Mouse (Mus musculus) heart, embryonic 16.5 days (tissue): ENCODE measurements around the gene Trim63. TPM values are rescaled to one million over a fixed set of nuclear protein-coding genes. Genes with fewer than 3 reads are reported as not detected.

Source experiments
- polyA plus RNA-seq: library from polyadenylated mRNA; unstranded; fragments of >200 nt; fragmentation: Nextera tagmentation; extraction: Ambion mirVana; gene quantifications from 2 replicates; pipeline ENCODE4 v1.2.1, GENCODE M21; 2015

The Trim63 gene
- polyA plus RNA-seq, 1 experiment from 2014 or later = 175 TPM

Other genes with a start within 250 kb of the Trim63 start
- gene Cd52, start 220.0 kb upstream of the Trim63 start, polyA plus RNA-seq = 16.6 and 28.6 TPM in 2 replicates
- gene Ubxn11, start 212.6 kb upstream of the Trim63 start, polyA plus RNA-seq = 3.5 and 3.9 TPM in 2 replicates
- gene Sh3bgrl3, start 186.3 kb upstream of the Trim63 start, polyA plus RNA-seq = 213 and 218 TPM in 2 replicates
- 44.2 and 51.5 TPM in 2 replicates for gene Cep85, start 128.0 kb upstream of the Trim63 start, polyA plus RNA-seq
- 0.05 TPM in 1 of 2 replicates, not detected in the other for gene Gm7534, start 112.1 kb upstream of the Trim63 start, polyA plus RNA-seq
- gene Catsper4, start 87.7 kb upstream of the Trim63 start, polyA plus RNA-seq = not detected in 2 replicates
- 1.1 and 2.3 TPM in 2 replicates for gene Cnksr1, start 76.7 kb upstream of the Trim63 start, polyA plus RNA-seq
- gene E130218I03Rik, start 71.5 kb upstream of the Trim63 start, polyA plus RNA-seq = 0.22 TPM in 1 of 2 replicates, not detected in the other
- gene Zfp593, start 69.5 kb upstream of the Trim63 start, polyA plus RNA-seq = 8.7 and 9.5 TPM in 2 replicates
- gene Gm30191, start 68.2 kb upstream of the Trim63 start, polyA plus RNA-seq = not detected in 2 replicates
- gene Grrp1, start 61.0 kb upstream of the Trim63 start, polyA plus RNA-seq = 5.8 and 6.3 TPM in 2 replicates
- gene Pdik1l, start 27.2 kb upstream of the Trim63 start, polyA plus RNA-seq = 13.0 and 13.9 TPM in 2 replicates
- gene Slc30a2, start 28.1 kb downstream of the Trim63 start, polyA plus RNA-seq = 0.21 and 0.42 TPM in 2 replicates
- gene Extl1, start 68.7 kb downstream of the Trim63 start, polyA plus RNA-seq = 2.6 and 2.8 TPM in 2 replicates
- gene Pafah2, start 81.2 kb downstream of the Trim63 start, polyA plus RNA-seq = 9.6 and 10.5 TPM in 2 replicates
- gene Stmn1, start 153.2 kb downstream of the Trim63 start, polyA plus RNA-seq = 936 and 979 TPM in 2 replicates
- 12.4 and 13.2 TPM in 2 replicates for gene Paqr7, start 181.6 kb downstream of the Trim63 start, polyA plus RNA-seq
- 8.1 and 10.0 TPM in 2 replicates for gene Aunip, start 195.9 kb downstream of the Trim63 start, polyA plus RNA-seq
- 165 and 167 TPM in 2 replicates for gene Mtfr1l, start 220.3 kb downstream of the Trim63 start, polyA plus RNA-seq
- 5.4 and 7.9 TPM in 2 replicates for gene Selenon, start 237.0 kb downstream of the Trim63 start, polyA plus RNA-seq